Mouse (Mus musculus): ENCODE results near the gene Nrxn2. TPM values are rescaled to one million over a fixed set of nuclear protein-coding genes. Genes with fewer than 3 reads are reported as not detected.

The Nrxn2 gene
- polyA plus RNA-seq, 1 experiment from 2014 or later: 54.1 TPM

GRCm38 (mm10) chr19:6543035-6543383 is 124.5 kb downstream of the Nrxn2 start:
- H3K4me3 ChIP-seq (replicated peaks; ENCODE audit: low read depth, low read length): no peak overlapping the region
- WGBS: 83% methylated on average over 6 of the region's 6 CpGs
- H3K27ac ChIP-seq (replicated peaks; ENCODE audit: low read depth, low read length): no peak overlapping the region
- H3K9ac ChIP-seq (replicated peaks; ENCODE audit: low read length): no peak overlapping the region
- no peak overlapping the region for H3K4me2 ChIP-seq (ENCODE audit: low read length)
- DNase-seq (no peak), ATAC-seq (ENCODE audit: low FRiP score, low TSS enrichment) (no peak)
- H3K27me3 ChIP-seq (ENCODE audit: control insufficient read depth, insufficient read depth, low read length): no peaks in the 10 kb centered on the region
- H3K36me3 ChIP-seq (ENCODE audit: control insufficient read depth, insufficient read depth, low read length): no peaks in the 10 kb centered on the region
- H3K4me1 ChIP-seq (ENCODE audit: control insufficient read depth, insufficient read depth, low read length): no peaks in the 10 kb centered on the region
- H3K9me3 ChIP-seq (ENCODE audit: control insufficient read depth, low read length): no peaks in the 10 kb centered on the region

GRCm38 (mm10) chr19:6543518-6543917 is 125.0 kb downstream of the Nrxn2 start:
- 0 out of 2 replicates have a peak, but pooled peaks cover 4% of the 10 kb centered on the region for H3K4me1 ChIP-seq (ENCODE audit: control insufficient read depth, insufficient read depth, low read length)
- no peak for ATAC-seq (ENCODE audit: low FRiP score, low TSS enrichment)
- no peak overlapping the region for H3K4me2 ChIP-seq (ENCODE audit: low read length)
- 19% methylated on average over 7 of the region's 7 CpGs for WGBS
- no peak overlapping the region for H3K27ac ChIP-seq (replicated peaks; ENCODE audit: low read depth, low read length)
- no peak overlapping the region for H3K4me3 ChIP-seq (replicated peaks; ENCODE audit: low read depth, low read length)
- H3K36me3 ChIP-seq (ENCODE audit: control insufficient read depth, insufficient read depth, low read length): no peaks in the 10 kb centered on the region
- H3K9ac ChIP-seq (replicated peaks; ENCODE audit: low read length): no peak overlapping the region
- H3K27me3 ChIP-seq (ENCODE audit: control insufficient read depth, insufficient read depth, low read length): no peaks in the 10 kb centered on the region
- DNase-seq: no peak
- H3K9me3 ChIP-seq (ENCODE audit: control insufficient read depth, low read length): no peaks in the 10 kb centered on the region

GRCm38 (mm10) chr19:6544712-6545111 is 126.2 kb downstream of the Nrxn2 start:
- DNase-seq: no peak
- Histone ChIP-seq H3K4me1 (ENCODE audit: control insufficient read depth, insufficient read depth, low read length) (peaks cover 8% of the 10 kb centered on the region; the same call in 1 of the 2 replicates), H3K27me3 (ENCODE audit: control insufficient read depth, insufficient read depth, low read length) (no peaks in the 10 kb centered on the region), H3K4me2 (ENCODE audit: low read length) (no peak overlapping the region), H3K27ac (replicated peaks; ENCODE audit: low read depth, low read length) (no peak overlapping the region), H3K9me3 (ENCODE audit: control insufficient read depth, low read length) (no peaks in the 10 kb centered on the region), H3K4me3 (replicated peaks; ENCODE audit: low read depth, low read length) (no peak overlapping the region), H3K9ac (replicated peaks; ENCODE audit: low read length) (no peak overlapping the region), H3K36me3 (ENCODE audit: control insufficient read depth, insufficient read depth, low read length) (no peaks in the 10 kb centered on the region)
- 94% methylated on average over 13 of the region's 13 CpGs for WGBS
- no peak for ATAC-seq (ENCODE audit: low FRiP score, low TSS enrichment)

GRCm38 (mm10) chr19:6545481-6545880 is 127.0 kb downstream of the Nrxn2 start:
- H3K4me1 ChIP-seq (ENCODE audit: control insufficient read depth, insufficient read depth, low read length): peaks cover 8% of the 10 kb centered on the region; the same call in 1 of the 2 replicates

GRCm38 (mm10) chr19:6546096-6546495 is 127.6 kb downstream of the Nrxn2 start:
- Histone ChIP-seq H3K27ac (replicated peaks; ENCODE audit: low read depth, low read length) (no peak overlapping the region), H3K4me3 (replicated peaks; ENCODE audit: low read depth, low read length) (no peak overlapping the region), H3K4me2 (ENCODE audit: low read length) (no peak overlapping the region), H3K9ac (replicated peaks; ENCODE audit: low read length) (no peak overlapping the region), H3K36me3 (ENCODE audit: control insufficient read depth, insufficient read depth, low read length) (no peaks in the 10 kb centered on the region), H3K4me1 (ENCODE audit: control insufficient read depth, insufficient read depth, low read length) (peaks cover 8% of the 10 kb centered on the region; the same call in 1 of the 2 replicates), H3K9me3 (ENCODE audit: control insufficient read depth, low read length) (no peaks in the 10 kb centered on the region), H3K27me3 (ENCODE audit: control insufficient read depth, insufficient read depth, low read length) (no peaks in the 10 kb centered on the region)
- WGBS: 59% methylated on average over 1 of the region's 1 CpGs
- ATAC-seq (ENCODE audit: low FRiP score, low TSS enrichment): no peak
- no peak for DNase-seq

More at GRCm38 (mm10) chr19:6545481-6545880, 127.0 kb downstream of the Nrxn2 start:
- Histone ChIP-seq H3K9me3 (ENCODE audit: control insufficient read depth, low read length) (no peaks in the 10 kb centered on the region), H3K4me2 (ENCODE audit: low read length) (no peak overlapping the region), H3K4me3 (replicated peaks; ENCODE audit: low read depth, low read length) (no peak overlapping the region), H3K36me3 (ENCODE audit: control insufficient read depth, insufficient read depth, low read length) (no peaks in the 10 kb centered on the region), H3K27me3 (ENCODE audit: control insufficient read depth, insufficient read depth, low read length) (no peaks in the 10 kb centered on the region), H3K9ac (replicated peaks; ENCODE audit: low read length) (no peak overlapping the region), H3K27ac (replicated peaks; ENCODE audit: low read depth, low read length) (no peak overlapping the region)
- 92% methylated on average over 5 of the region's 5 CpGs for WGBS
- no peak for DNase-seq
- ATAC-seq (ENCODE audit: low FRiP score, low TSS enrichment): no peak

- Histone ChIP-seq H3K4me1 (ENCODE audit: control insufficient read depth, insufficient read depth, low read length) (peaks cover 8% of the 10 kb centered on the region; the same call in 1 of the 2 replicates), H3K27ac (replicated peaks; ENCODE audit: low read depth, low read length) (no peak overlapping the region), H3K4me3 (replicated peaks; ENCODE audit: low read depth, low read length) (no peak overlapping the region), H3K27me3 (ENCODE audit: control insufficient read depth, insufficient read depth, low read length) (no peaks in the 10 kb centered on the region), H3K9ac (replicated peaks; ENCODE audit: low read length) (no peak overlapping the region), H3K9me3 (ENCODE audit: control insufficient read depth, low read length) (no peaks in the 10 kb centered on the region), H3K36me3 (ENCODE audit: control insufficient read depth, insufficient read depth, low read length) (no peaks in the 10 kb centered on the region), H3K4me2 (ENCODE audit: low read length) (no peak overlapping the region)
- DNase-seq (no peak), ATAC-seq (ENCODE audit: low FRiP score, low TSS enrichment) (no peak)
- 88% methylated on average over 5 of the region's 5 CpGs for WGBS
These were observed 129.3 kb downstream of the Nrxn2 start for GRCm38 (mm10) chr19:6547801-6548200.

GRCm38 (mm10) chr19:6548431-6549410 is 130.2 kb downstream of the Nrxn2 start:
- DNase-seq: peak; percentile 37
- Histone ChIP-seq H3K9me3 (ENCODE audit: control insufficient read depth, low read length) (no peaks in the 10 kb centered on the region), H3K4me3 (replicated peaks; ENCODE audit: low read depth, low read length) (no peak overlapping the region), H3K36me3 (ENCODE audit: control insufficient read depth, insufficient read depth, low read length) (no peaks in the 10 kb centered on the region), H3K4me2 (ENCODE audit: low read length) (no peak overlapping the region), H3K9ac (replicated peaks; ENCODE audit: low read length) (no peak overlapping the region), H3K27ac (replicated peaks; ENCODE audit: low read depth, low read length) (no peak overlapping the region), H3K27me3 (ENCODE audit: control insufficient read depth, insufficient read depth, low read length) (no peaks in the 10 kb centered on the region), H3K4me1 (ENCODE audit: control insufficient read depth, insufficient read depth, low read length) (peaks cover 8% of the 10 kb centered on the region; the same call in 1 of the 2 replicates)
- WGBS: 75% methylated on average over 16 of the region's 16 CpGs
- no peak for ATAC-seq (ENCODE audit: low FRiP score, low TSS enrichment)

GRCm38 (mm10) chr19:6549566-6549965 is 131.0 kb downstream of the Nrxn2 start:
- H3K27ac ChIP-seq (replicated peaks; ENCODE audit: low read depth, low read length): no peak overlapping the region
- H3K9ac ChIP-seq (replicated peaks; ENCODE audit: low read length): no peak overlapping the region
- H3K9me3 ChIP-seq (ENCODE audit: control insufficient read depth, low read length): no peaks in the 10 kb centered on the region
- DNase-seq (no peak), ATAC-seq (ENCODE audit: low FRiP score, low TSS enrichment) (no peak)
- no peaks in the 10 kb centered on the region for H3K36me3 ChIP-seq (ENCODE audit: control insufficient read depth, insufficient read depth, low read length)
- 81% methylated on average over 11 of the region's 11 CpGs for WGBS
- H3K4me1 ChIP-seq (ENCODE audit: control insufficient read depth, insufficient read depth, low read length): peaks cover 8% of the 10 kb centered on the region; the same call in 1 of the 2 replicates
- no peak overlapping the region for H3K4me3 ChIP-seq (replicated peaks; ENCODE audit: low read depth, low read length)
- H3K27me3 ChIP-seq (ENCODE audit: control insufficient read depth, insufficient read depth, low read length): no peaks in the 10 kb centered on the region
- no peak overlapping the region for H3K4me2 ChIP-seq (ENCODE audit: low read length)

- no peak for ATAC-seq (ENCODE audit: low FRiP score, low TSS enrichment)
- Histone ChIP-seq H3K36me3 (ENCODE audit: control insufficient read depth, insufficient read depth, low read length) (no peaks in the 10 kb centered on the region), H3K4me3 (replicated peaks; ENCODE audit: low read depth, low read length) (no peak overlapping the region), H3K27me3 (ENCODE audit: control insufficient read depth, insufficient read depth, low read length) (no peaks in the 10 kb centered on the region), H3K9me3 (ENCODE audit: control insufficient read depth, low read length) (no peaks in the 10 kb centered on the region), H3K4me1 (ENCODE audit: control insufficient read depth, insufficient read depth, low read length) (peaks cover 8% of the 10 kb centered on the region; the same call in 1 of the 2 replicates), H3K4me2 (ENCODE audit: low read length) (no peak overlapping the region), H3K9ac (replicated peaks; ENCODE audit: low read length) (no peak overlapping the region), H3K27ac (replicated peaks; ENCODE audit: low read depth, low read length) (no peak overlapping the region)
- DNase-seq: no peak
- WGBS: 77% methylated on average over 4 of the region's 4 CpGs
These were observed 132.7 kb downstream of the Nrxn2 start for GRCm38 (mm10) chr19:6551215-6551614.
